ENCODE assay signal across 8 mouse cellular contexts in genomic region chr2:125031562-125032257, GRCm38 (mm10). TPM values are rescaled to one million over a fixed set of nuclear protein-coding genes. Genes with fewer than 3 reads are reported as not detected.
DNase-seq lines count a peak whose midpoint lies in the region; ATAC-seq and TF ChIP-seq lines count a peak whose summit lies in the region.

No protein-coding gene starts in this region.

- H3K4me1 ChIP-seq in hindbrain, postnatal 0 days (ENCODE audit: insufficient read depth, low read length), result peaks cover 3% of the 10 kb centered on the region
- peaks cover 2% of the 10 kb centered on the region; the same call in 1 of the 2 replicates for H3K4me1 ChIP-seq in midbrain, embryonic 16.5 days (ENCODE audit: control insufficient read depth, insufficient read depth, low read length)
- H3K4me1 ChIP-seq in kidney, embryonic 14.5 days (ENCODE audit: control insufficient read depth, insufficient read depth, low read length), result peaks cover 9% of the 10 kb centered on the region; the same call in 1 of the 2 replicates

- no peak overlapping the region for H3K4me3 ChIP-seq in hindbrain, postnatal 0 days (ENCODE audit: low read length)
- H3K4me3 ChIP-seq in midbrain, embryonic 16.5 days (ENCODE audit: low read depth, low read length), result no peak overlapping the region
- H3K4me3 ChIP-seq in kidney, embryonic 14.5 days (ENCODE audit: low read length), result no peak overlapping the region

- H3K36me3 ChIP-seq in hindbrain, postnatal 0 days (ENCODE audit: insufficient read depth, low read length), result no peaks in the 10 kb centered on the region
- H3K36me3 ChIP-seq in midbrain, embryonic 16.5 days (ENCODE audit: control insufficient read depth, insufficient read depth, low read length), result no peaks in the 10 kb centered on the region
- H3K36me3 ChIP-seq in kidney, embryonic 14.5 days (ENCODE audit: control insufficient read depth, insufficient read depth, low read length), result no peaks in the 10 kb centered on the region

- peak; percentile 87 for ATAC-seq in cerebellum, adult (ENCODE audit: insufficient number of reproducible peaks, low FRiP score, low TSS enrichment)
- peak; percentile 72 for ATAC-seq in hindbrain, postnatal 0 days
- ATAC-seq in midbrain, embryonic 16.5 days, result peak; percentile 65; the same call in 1 of the 2 replicates
- ATAC-seq in kidney, embryonic 14.5 days (ENCODE audit: low FRiP score, low TSS enrichment), result no peak
- ATAC-seq in inflammation-experienced regulatory T-cells, adult 6 months, result no peak

- H3K27me3 ChIP-seq in hindbrain, postnatal 0 days (ENCODE audit: insufficient read depth, low read length), result no peaks in the 10 kb centered on the region
- no peaks in the 10 kb centered on the region for H3K27me3 ChIP-seq in midbrain, embryonic 16.5 days (ENCODE audit: control insufficient read depth, insufficient read depth, low read depth, low read length)
- H3K27me3 ChIP-seq in kidney, embryonic 14.5 days (ENCODE audit: control insufficient read depth, insufficient read depth, low read length), result no peaks in the 10 kb centered on the region

- peak overlapping the region; percentile 72 for H3K27ac ChIP-seq in hindbrain, postnatal 0 days
- H3K27ac ChIP-seq in midbrain, embryonic 16.5 days (ENCODE audit: low read length), result peak overlapping the region; percentile 3
- H3K27ac ChIP-seq in kidney, embryonic 14.5 days (ENCODE audit: low read depth, low read length), result no peak overlapping the region

- no peak for TF ChIP-seq CTCF in hindbrain, postnatal 0 days (IDR thresholded peaks at IDR 0.05; ENCODE audit: low read depth)

- WGBS in hindbrain, postnatal 0 days, result 55% methylated on average over 12 of the region's 12 CpGs
- 81% methylated on average over 12 of the region's 12 CpGs for WGBS in midbrain, embryonic 16.5 days
- WGBS in kidney, embryonic 14.5 days, result 83% methylated on average over 12 of the region's 12 CpGs

- no peaks in the 10 kb centered on the region for H3K9me3 ChIP-seq in hindbrain, postnatal 0 days (ENCODE audit: low read length)
- no peaks in the 10 kb centered on the region for H3K9me3 ChIP-seq in midbrain, embryonic 16.5 days (replicated peaks; ENCODE audit: control insufficient read depth, low read length, poor library complexity, severe bottlenecking)
- no peaks in the 10 kb centered on the region for H3K9me3 ChIP-seq in kidney, embryonic 14.5 days (ENCODE audit: control insufficient read depth, low read length)

- no peak overlapping the region for H3K9ac ChIP-seq in hindbrain, postnatal 0 days (replicated peaks; ENCODE audit: low read length)
- H3K9ac ChIP-seq in midbrain, embryonic 16.5 days (ENCODE audit: low read depth, low read length), result no peak overlapping the region
- H3K9ac ChIP-seq in kidney, embryonic 14.5 days (ENCODE audit: low read depth, low read length), result no peak overlapping the region

- H3K4me2 ChIP-seq in hindbrain, postnatal 0 days (ENCODE audit: low read depth, low read length), result peak overlapping the region; percentile 38
- no peak overlapping the region for H3K4me2 ChIP-seq in midbrain, embryonic 16.5 days (ENCODE audit: low read length)
- H3K4me2 ChIP-seq in kidney, embryonic 14.5 days (replicated peaks; ENCODE audit: low read depth, low read length), result no peak overlapping the region

- DNase-seq in frontal cortex, postnatal 10 days (ENCODE audit: low spot score in 2 of 2), result peak; percentile 9 to 12
- DNase-seq in frontal cortex, postnatal 14 days (ENCODE audit: low spot score in 2 of 2), result no peak
- DNase-seq in hindbrain, postnatal 0 days (ENCODE audit: low spot score), result peak; percentile 66
- no peak for DNase-seq in heart, postnatal 4 days

RNA-seq across cellular contexts. Expression of gene Slc24a5, which starts 36.2 kb away (rescaled TPM):
- 1.4 and 2.5 TPM in 2 replicates for total RNA-seq in hindbrain, postnatal 0 days (2014; rRNA removed)
- 6.6 and 6.7 TPM in 2 replicates for polyA plus RNA-seq in hindbrain, postnatal 0 days (2015; fragmentation: Nextera tagmentation; extraction: Ambion mirVana)
- 4.2 and 4.5 TPM in 2 replicates for polyA plus RNA-seq in midbrain, embryonic 16.5 days (2015; fragmentation: Nextera tagmentation; extraction: Ambion mirVana)
- polyA plus RNA-seq in kidney, embryonic 14.5 days (2014; fragmentation: Nextera tagmentation; extraction: Ambion mirVana), result 3.9 and 7.4 TPM in 2 replicates
- total RNA-seq in heart, postnatal 4 days (2021), result under 1 TPM; 0.43 to 0.71 TPM
- polyA plus RNA-seq in inflammation-experienced regulatory T-cells, adult 6 months (2017; shearing (Covaris generic)), result 10 to 100 TPM in 2 of 3 experiments, 1 to 10 TPM in 1; 2.5 to 16.6 (median 13.2) TPM

Comparison
In these comparisons a context has a peak if more than half of its experiments do, and no peak if none do; other contexts are left out.
1. DNase-seq: peak in frontal cortex, postnatal 10 days (2 of 2) and hindbrain, postnatal 0 days (single experiment); none in frontal cortex, postnatal 14 days (0 of 2) and heart, postnatal 4 days (single experiment).
2. ATAC-seq: peak in cerebellum, adult (single experiment), hindbrain, postnatal 0 days (single experiment) and midbrain, embryonic 16.5 days (single experiment); none in kidney, embryonic 14.5 days (single experiment) and inflammation-experienced regulatory T-cells, adult 6 months (single experiment).